Mouse (Mus musculus) embryonic facial prominence, embryonic 12.5 days (tissue): ENCODE data around the gene Pcnp. TPM values are rescaled to one million over a fixed set of nuclear protein-coding genes. Genes with fewer than 3 reads are reported as not detected.
A peak's percentile ranks its signal among the peaks of the same experiment; 100 is the strongest.
"Not testable (repeated sequence)": the region's sequence is repeated elsewhere in the genome, so short reads cannot be mapped to it uniquely, and the experiment has no call there.

Source experiments
- ATAC-seq: fragments of 200-750 bp; cut with Nextera tagmentation; 2 replicates; pipeline ENCODE4 v1.8.0; 2017; ENCODE audit not compliant: insufficient number of reproducible peaks, insufficient read depth, low FRiP score, low TSS enrichment
- H3K27ac ChIP-seq: fragments of 300-500 bp; sonication (generic); 2 replicates; pipeline ENCODE4 v1.5.1; 2016; ENCODE audit warnings: mild to moderate bottlenecking
- H3K27me3 ChIP-seq: fragments of 300-500 bp; sonication (generic); 2 replicates; pipeline ENCODE4 v1.6.1; 2016; ENCODE audit warnings: mild to moderate bottlenecking, moderate library complexity
- H3K36me3 ChIP-seq: fragments of 300-500 bp; sonication (generic); 2 replicates; pipeline ENCODE4 v1.6.1; 2016; ENCODE audit warnings: mild to moderate bottlenecking
- H3K4me1 ChIP-seq: fragments of 300-500 bp; sonication (generic); 2 replicates; pipeline ENCODE4 v1.6.1; 2016
- H3K4me2 ChIP-seq: fragments of 300-500 bp; sonication (generic); replicated peaks from 2 replicates; pipeline ENCODE4 v1.6.1; 2016; ENCODE audit warnings: mild to moderate bottlenecking, moderate library complexity
- H3K4me3 ChIP-seq: fragments of 300-500 bp; sonication (generic); 2 replicates; pipeline ENCODE4 v1.5.1; 2016; ENCODE audit warnings: mild to moderate bottlenecking
- H3K9ac ChIP-seq: fragments of 300-500 bp; sonication (generic); 2 replicates; pipeline ENCODE4 v1.6.1; 2016; ENCODE audit warnings: mild to moderate bottlenecking, moderate library complexity
- H3K9me3 ChIP-seq: fragments of 300-500 bp; sonication (generic); 2 replicates; pipeline ENCODE4 v1.6.1; 2016; ENCODE audit warnings: mild to moderate bottlenecking, moderate library complexity
- WGBS: fragments of 180-500 bp; shearing (Covaris S2); methylation state at CpG from one replicate; pipeline ENCODE4 v1.1.7; 2016; 5-methylcytosine and 5-hydroxymethylcytosine counted together
- polyA plus RNA-seq: library from polyadenylated mRNA; unstranded; fragments of >200 nt; fragmentation: Nextera tagmentation; extraction: Ambion mirVana; gene quantifications from 2 replicates; pipeline ENCODE4 v1.2.1, GENCODE M21; 2016

The Pcnp gene
- 263 and 281 TPM in 2 replicates for polyA plus RNA-seq

- Histone ChIP-seq H3K27ac (peak within 1 kb of the TSS; percentile 90), H3K27me3 (no peaks in the 10 kb centered on the region), H3K4me2 (peak within 1 kb of the TSS; percentile 71), H3K4me3 (peak within 1 kb of the TSS; percentile 88), H3K36me3 (peaks cover 35% of the 10 kb centered on the region), H3K9me3 (no peaks in the 10 kb centered on the region), H3K4me1 (peaks cover 22% of the 10 kb centered on the region), H3K9ac (peak within 1 kb of the TSS; percentile 96)
- WGBS: under 1% methylated on average over 39 of the region's 39 CpGs
- ATAC-seq: peak; percentile 99
Measured at GRCm38 (mm10) chr16:56029661-56030082, at the start of gene Pcnp. Gene Pcnp, minus strand, starts transcription at chr16:56029739.

GRCm38 (mm10) chr16:56076121-56076869 lies 46.8 kb upstream of the Pcnp start:
- WGBS: 10% methylated on average over 11 of the region's 11 CpGs
- Histone ChIP-seq H3K36me3 (no peaks in the 10 kb centered on the region), H3K27me3 (no peaks in the 10 kb centered on the region)

GRCm38 (mm10) chr16:56075222-56076111 lies 45.9 kb upstream of the Pcnp start:
- under 1% methylated on average over 38 of the region's 66 CpGs for WGBS
- ATAC-seq: peak; percentile 91
- H3K4me2 ChIP-seq: peak overlapping the region; percentile 54
- peak overlapping the region; percentile 90 for H3K27ac ChIP-seq
- no peaks in the 10 kb centered on the region for H3K9me3 ChIP-seq
- H3K4me1 ChIP-seq: peaks cover 7% of the 10 kb centered on the region
- H3K36me3 ChIP-seq: no peaks in the 10 kb centered on the region
- peak overlapping the region; percentile 75 for H3K4me3 ChIP-seq
- no peaks in the 10 kb centered on the region for H3K27me3 ChIP-seq
- H3K9ac ChIP-seq: peak overlapping the region; percentile 78

More at GRCm38 (mm10) chr16:56076121-56076869, 46.8 kb upstream of the Pcnp start:
- H3K9me3 ChIP-seq: no peaks in the 10 kb centered on the region
- H3K4me2 ChIP-seq: peak overlapping the region; percentile 54
- peak overlapping the region; percentile 90 for H3K27ac ChIP-seq
- no peak for ATAC-seq
- peaks cover 7% of the 10 kb centered on the region for H3K4me1 ChIP-seq
- peak overlapping the region; percentile 75 for H3K4me3 ChIP-seq
- peak overlapping the region; percentile 78 for H3K9ac ChIP-seq

GRCm38 (mm10) chr16:56074565-56074964 lies 45.0 kb upstream of the Pcnp start:
- no peak for ATAC-seq
- Histone ChIP-seq H3K4me2 (peak overlapping the region; percentile 54; the same call in 1 of the 2 replicates), H3K9ac (no peak overlapping the region), H3K4me3 (no peak overlapping the region), H3K27ac (no peak overlapping the region), H3K36me3 (no peaks in the 10 kb centered on the region), H3K27me3 (no peaks in the 10 kb centered on the region), H3K4me1 (peaks cover 7% of the 10 kb centered on the region), H3K9me3 (no peaks in the 10 kb centered on the region)
- WGBS: 81% methylated on average over 5 of the region's 5 CpGs

GRCm38 (mm10) chr16:56074122-56074521 lies 44.6 kb upstream of the Pcnp start:
- Histone ChIP-seq H3K9ac (no peak overlapping the region), H3K27me3 (no peaks in the 10 kb centered on the region), H3K4me1 (peaks cover 7% of the 10 kb centered on the region), H3K4me2 (no peak overlapping the region), H3K36me3 (no peaks in the 10 kb centered on the region), H3K4me3 (no peak overlapping the region), H3K9me3 (no peaks in the 10 kb centered on the region), H3K27ac (no peak overlapping the region)
- 96% methylated on average over 1 of the region's 1 CpGs for WGBS
- ATAC-seq: no peak

GRCm38 (mm10) chr16:56073150-56073549 lies 43.6 kb upstream of the Pcnp start:
- not testable (repeated sequence) for H3K4me2 ChIP-seq, ATAC-seq, H3K4me3 ChIP-seq, H3K9ac ChIP-seq, H3K27ac ChIP-seq, H3K4me1 ChIP-seq, H3K27me3 ChIP-seq, H3K36me3 ChIP-seq, H3K9me3 ChIP-seq
- WGBS: 92% methylated on average over 6 of the region's 6 CpGs

GRCm38 (mm10) chr16:56072533-56072932 lies 43.0 kb upstream of the Pcnp start:
- no peak overlapping the region for H3K9ac ChIP-seq
- H3K4me3 ChIP-seq: no peak overlapping the region
- H3K9me3 ChIP-seq: no peaks in the 10 kb centered on the region
- 68% methylated on average over 6 of the region's 6 CpGs for WGBS
- no peaks in the 10 kb centered on the region for H3K36me3 ChIP-seq
- no peaks in the 10 kb centered on the region for H3K27me3 ChIP-seq
- no peak overlapping the region for H3K4me2 ChIP-seq
- H3K27ac ChIP-seq: no peak overlapping the region
- no peak for ATAC-seq
- peaks cover 7% of the 10 kb centered on the region for H3K4me1 ChIP-seq

- H3K27ac ChIP-seq: no peak overlapping the region
- 43% methylated on average over 5 of the region's 5 CpGs for WGBS
- H3K9ac ChIP-seq: no peak overlapping the region
Measured at GRCm38 (mm10) chr16:56071317-56072232, 42.0 kb upstream of the Pcnp start.

GRCm38 (mm10) chr16:56068523-56069070 lies 39.1 kb upstream of the Pcnp start:
- Histone ChIP-seq H3K9ac (no peak overlapping the region), H3K27me3 (no peaks in the 10 kb centered on the region), H3K36me3 (no peaks in the 10 kb centered on the region), H3K4me1 (no peaks in the 10 kb centered on the region), H3K4me2 (no peak overlapping the region), H3K27ac (no peak overlapping the region), H3K4me3 (no peak overlapping the region), H3K9me3 (no peaks in the 10 kb centered on the region)
- 87% methylated on average over 6 of the region's 6 CpGs for WGBS
- no peak for ATAC-seq

More at GRCm38 (mm10) chr16:56071317-56072232, 42.0 kb upstream of the Pcnp start:
- H3K4me3 ChIP-seq: no peak overlapping the region
- no peak for ATAC-seq
- peaks cover 6% of the 10 kb centered on the region for H3K4me1 ChIP-seq
- no peaks in the 10 kb centered on the region for H3K27me3 ChIP-seq
- H3K4me2 ChIP-seq: no peak overlapping the region
- no peaks in the 10 kb centered on the region for H3K9me3 ChIP-seq
- no peaks in the 10 kb centered on the region for H3K36me3 ChIP-seq

GRCm38 (mm10) chr16:56066113-56066512 lies 36.6 kb upstream of the Pcnp start:
- no peaks in the 10 kb centered on the region for H3K9me3 ChIP-seq
- H3K27ac ChIP-seq: no peak overlapping the region
- WGBS: 42% methylated on average over 8 of the region's 8 CpGs
- H3K9ac ChIP-seq: no peak overlapping the region
- H3K4me3 ChIP-seq: no peak overlapping the region
- no peaks in the 10 kb centered on the region for H3K36me3 ChIP-seq
- H3K4me1 ChIP-seq: no peaks in the 10 kb centered on the region
- no peak overlapping the region for H3K4me2 ChIP-seq
- ATAC-seq: no peak
- no peaks in the 10 kb centered on the region for H3K27me3 ChIP-seq
